Mouse (Mus musculus) heart, postnatal 4 days (tissue): ENCODE measurements around the gene Zfp759. TPM values are rescaled to one million over a fixed set of nuclear protein-coding genes. Genes with fewer than 3 reads are reported as not detected.

ENCODE experiments used
- total RNA-seq, 2 experiments: library from RNA; stranded (reverse); gene quantifications; 2 replicates each; pipeline ENCODE4 v1.2.3; 2021

Zfp759 gene
- total RNA-seq, 2 experiments from 2014 or later, result 2.0 to 3.1 TPM

Other genes with a start within 250 kb of the Zfp759 start
- gene Gm10767, start 216.7 kb upstream of the Zfp759 start, total RNA-seq, result 1 to 10 TPM; 1.0 TPM
- 1 to 10 TPM; 1.4 to 1.6 TPM for gene Zfp712, start 60.5 kb upstream of the Zfp759 start, total RNA-seq
- 1 to 10 TPM in 1 of 2 experiments, under 1 TPM in 1; 0.97 to 2.1 TPM for gene Zfp708, start 23.7 kb upstream of the Zfp759 start, total RNA-seq
- gene Gm28557, start 13.1 kb upstream of the Zfp759 start, total RNA-seq, result 1 to 10 TPM in 1 of 2 experiments, under 1 TPM in 1; 0.79 to 1.4 TPM
- gene Rslcan18, start 5.4 kb upstream of the Zfp759 start, total RNA-seq, result under 1 TPM in 1 of 2 experiments, not detected in 1; 0.21 TPM
- 1 to 10 TPM; 4.0 to 4.8 TPM for gene Rsl1, start 51.5 kb downstream of the Zfp759 start, total RNA-seq
- under 1 TPM; 0.92 to 0.98 TPM for gene Zfp455, start 72.8 kb downstream of the Zfp759 start, total RNA-seq
- gene Zfp458, start 156.8 kb downstream of the Zfp759 start, total RNA-seq, result 1 to 10 TPM; 2.5 to 3.2 TPM
- gene Zfp457, start 184.8 kb downstream of the Zfp759 start, total RNA-seq, result 1 to 10 TPM; 2.7 to 3.7 TPM
- gene Zfp595, start 210.9 kb downstream of the Zfp759 start, total RNA-seq, result 1 to 10 TPM; 2.4 to 2.6 TPM
- gene Gm28044, start 238.9 kb downstream of the Zfp759 start, total RNA-seq, result 1 to 10 TPM in 1 of 2 experiments, not detected in 1; 2.3 TPM
- gene Zfp953, start 238.9 kb downstream of the Zfp759 start, total RNA-seq, result 1 to 10 TPM; 1.2 to 1.3 TPM